Mouse (Mus musculus): ENCODE data around the gene Stx19. TPM values are rescaled to one million over a fixed set of nuclear protein-coding genes. Genes with fewer than 3 reads are reported as not detected.

Gene Stx19
- total and polyA plus RNA-seq, 2 experiments: not detected

DNA sequence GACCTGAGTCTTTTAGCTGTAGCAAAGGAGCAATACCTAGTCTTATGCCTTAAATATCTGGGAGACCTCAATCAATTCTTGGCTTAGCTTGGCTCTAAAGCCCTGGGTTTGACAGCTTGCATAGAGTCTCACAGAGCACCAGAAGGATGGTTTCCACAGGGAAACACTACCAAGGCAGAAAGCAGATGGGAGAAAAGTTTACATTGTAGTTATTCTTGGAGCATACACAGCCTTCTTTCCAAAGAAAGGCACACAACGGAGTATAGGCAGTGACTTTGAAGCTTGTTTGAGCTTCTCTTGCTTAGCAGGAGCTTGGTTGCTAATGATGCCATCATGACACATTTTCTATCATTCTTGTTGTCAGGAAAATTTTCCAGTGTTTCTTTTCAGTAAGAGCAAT, 45.7 kb downstream of the Stx19 start:
- H3K4me1 ChIP-seq (ENCODE audit: control insufficient read depth, insufficient read depth, low read length): peaks cover 13% of the 10 kb centered on the region
- no peak overlapping the region for H3K27ac ChIP-seq (replicated peaks; ENCODE audit: insufficient read depth, low read depth, low read length)
- no peak overlapping the region for H3K4me3 ChIP-seq (ENCODE audit: insufficient read depth, low read depth, low read length)
- H3K27me3 ChIP-seq (ENCODE audit: control insufficient read depth, insufficient read depth, low read length): no peaks in the 10 kb centered on the region
- no peak overlapping the region for H3K9ac ChIP-seq (ENCODE audit: low read depth, low read length)
- TF ChIP-seq POLR2A (IDR thresholded peaks at IDR 0.05; ENCODE audit: extremely low read depth, insufficient read depth, low read length) (no peak), CTCF (IDR thresholded peaks at IDR 0.05; ENCODE audit: low read depth, low read length) (no peak)
- 89% methylated on average over 1 of the region's 1 CpGs for WGBS
- no peak for DNase-seq (ENCODE audit: extremely low read depth, low read depth, low spot score)
- no peaks in the 10 kb centered on the region; the same call in 1 of the 2 replicates for H3K36me3 ChIP-seq (ENCODE audit: control insufficient read depth, insufficient read depth, low read length)
- H3K79me2 ChIP-seq (ENCODE audit: control insufficient read depth, insufficient read depth, low read length): peaks cover 19% of the 10 kb centered on the region; the same call in 1 of the 2 replicates

- Histone ChIP-seq H3K36me3 (ENCODE audit: control insufficient read depth, insufficient read depth, low read length) (no peaks in the 10 kb centered on the region), H3K9ac (ENCODE audit: low read depth, low read length) (no peak overlapping the region), H3K4me1 (ENCODE audit: control insufficient read depth, insufficient read depth, low read length) (peaks cover 10% of the 10 kb centered on the region), H3K27me3 (ENCODE audit: control insufficient read depth, insufficient read depth, low read length) (no peaks in the 10 kb centered on the region), H3K4me3 (ENCODE audit: insufficient read depth, low read depth, low read length) (no peak overlapping the region), H3K27ac (replicated peaks; ENCODE audit: insufficient read depth, low read depth, low read length) (no peak overlapping the region), H3K79me2 (ENCODE audit: control insufficient read depth, insufficient read depth, low read length) (peaks cover 16% of the 10 kb centered on the region; the same call in 1 of the 2 replicates)
- no peak for TF ChIP-seq CTCF (IDR thresholded peaks at IDR 0.05; ENCODE audit: low read depth, low read length)
- TF ChIP-seq POLR2A (IDR thresholded peaks at IDR 0.05; ENCODE audit: extremely low read depth, insufficient read depth, low read length): no peak
- DNase-seq (ENCODE audit: extremely low read depth, low read depth, low spot score): no peak
- WGBS: 81% methylated on average over 6 of the region's 6 CpGs
Observed at GRCm38 (mm10) chr16:62861455-62861854, 47.0 kb downstream of the Stx19 start.

GRCm38 (mm10) chr16:62872688-62873117, 58.2 kb downstream of the Stx19 start:
- H3K9ac ChIP-seq (ENCODE audit: low read depth, low read length): no peak overlapping the region
- no peaks in the 10 kb centered on the region for H3K27me3 ChIP-seq (ENCODE audit: control insufficient read depth, insufficient read depth, low read length)
- TF ChIP-seq POLR2A (IDR thresholded peaks at IDR 0.05; ENCODE audit: extremely low read depth, insufficient read depth, low read length) (no peak), CTCF (IDR thresholded peaks at IDR 0.05; ENCODE audit: low read depth, low read length) (no peak)
- peak; percentile 72 for DNase-seq (ENCODE audit: extremely low read depth, low read depth, low spot score)
- WGBS: 47% methylated on average over 5 of the region's 5 CpGs
- H3K79me2 ChIP-seq (ENCODE audit: control insufficient read depth, insufficient read depth, low read length): no peaks in the 10 kb centered on the region; the same call in 1 of the 2 replicates
- no peak overlapping the region for H3K4me3 ChIP-seq (ENCODE audit: insufficient read depth, low read depth, low read length)
- peaks cover 11% of the 10 kb centered on the region for H3K4me1 ChIP-seq (ENCODE audit: control insufficient read depth, insufficient read depth, low read length)
- H3K36me3 ChIP-seq (ENCODE audit: control insufficient read depth, insufficient read depth, low read length): peaks cover 6% of the 10 kb centered on the region; the same call in 1 of the 2 replicates
- H3K27ac ChIP-seq (replicated peaks; ENCODE audit: insufficient read depth, low read depth, low read length): no peak overlapping the region

GRCm38 (mm10) chr16:62873180-62873579, 58.7 kb downstream of the Stx19 start:
- H3K4me1 ChIP-seq (ENCODE audit: control insufficient read depth, insufficient read depth, low read length): peaks cover 11% of the 10 kb centered on the region
- DNase-seq (ENCODE audit: extremely low read depth, low read depth, low spot score): no peak
- no peak overlapping the region for H3K9ac ChIP-seq (ENCODE audit: low read depth, low read length)
- TF ChIP-seq CTCF (IDR thresholded peaks at IDR 0.05; ENCODE audit: low read depth, low read length) (no peak), POLR2A (IDR thresholded peaks at IDR 0.05; ENCODE audit: extremely low read depth, insufficient read depth, low read length) (no peak)
- peaks cover 6% of the 10 kb centered on the region; the same call in 1 of the 2 replicates for H3K36me3 ChIP-seq (ENCODE audit: control insufficient read depth, insufficient read depth, low read length)
- no peak overlapping the region for H3K27ac ChIP-seq (replicated peaks; ENCODE audit: insufficient read depth, low read depth, low read length)
- WGBS: 64% methylated on average over 4 of the region's 4 CpGs
- no peaks in the 10 kb centered on the region; the same call in 1 of the 2 replicates for H3K79me2 ChIP-seq (ENCODE audit: control insufficient read depth, insufficient read depth, low read length)
- H3K4me3 ChIP-seq (ENCODE audit: insufficient read depth, low read depth, low read length): no peak overlapping the region
- no peaks in the 10 kb centered on the region for H3K27me3 ChIP-seq (ENCODE audit: control insufficient read depth, insufficient read depth, low read length)

Other genes with a start within 250 kb of the Stx19 start
- gene Nsun3, start 27.9 kb upstream of the Stx19 start, total RNA-seq (2014; rRNA removed): 7.9 and 8.4 TPM in 2 replicates
- gene Nsun3, start 27.9 kb upstream of the Stx19 start, polyA plus RNA-seq (2012; rRNA removed): 4.5 and 5.4 TPM in 2 replicates
- gene Arl13b, start 32.4 kb downstream of the Stx19 start, total RNA-seq (2014; rRNA removed): 12.5 and 12.6 TPM in 2 replicates
- gene Arl13b, start 32.4 kb downstream of the Stx19 start, polyA plus RNA-seq (2012; rRNA removed): 1.3 and 1.8 TPM in 2 replicates
- 67.0 and 73.2 TPM in 2 replicates for gene Pros1, start 39.6 kb downstream of the Stx19 start, total RNA-seq (2014; rRNA removed)
- gene Pros1, start 39.6 kb downstream of the Stx19 start, polyA plus RNA-seq (2012; rRNA removed): 7.5 and 9.3 TPM in 2 replicates

Data from liver, adult 2 months (tissue).